Mouse (Mus musculus): ENCODE measurements around the gene Agbl4.

Gene Agbl4

GRCm38 (mm10) chr4:111666713-111667112 is 1269.3 kb downstream of the Agbl4 start:
- no peak for DNase-seq (ENCODE audit: low read depth, low spot score)

DNA sequence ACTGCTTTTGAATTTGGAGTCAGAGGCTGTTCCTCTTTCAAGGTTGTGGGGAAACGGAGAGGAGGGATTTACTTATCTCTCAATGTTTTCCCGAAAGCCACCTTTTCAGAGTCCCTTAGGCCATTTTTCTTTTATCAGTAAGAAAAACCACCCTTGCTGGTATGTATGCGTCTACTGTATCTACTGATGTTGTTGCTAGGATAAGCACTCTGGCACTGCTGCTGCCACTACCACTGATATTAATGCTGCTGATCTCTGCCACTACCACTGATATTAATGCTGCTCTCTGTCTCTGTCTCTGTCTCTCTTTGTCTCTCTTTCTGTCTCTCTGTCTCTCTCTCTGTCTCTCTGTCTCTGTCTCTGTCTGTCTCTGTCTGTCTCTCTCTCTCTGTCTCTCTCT is 1271.9 kb downstream of the Agbl4 start:
- no peak for DNase-seq (ENCODE audit: low read depth, low spot score)

GRCm38 (mm10) chr4:111670566-111671421 is 1273.3 kb downstream of the Agbl4 start:
- no peak for DNase-seq (ENCODE audit: low read depth, low spot score)

GRCm38 (mm10) chr4:111671440-111671839 is 1274.0 kb downstream of the Agbl4 start:
- no peak for DNase-seq (ENCODE audit: low read depth, low spot score)

DNA sequence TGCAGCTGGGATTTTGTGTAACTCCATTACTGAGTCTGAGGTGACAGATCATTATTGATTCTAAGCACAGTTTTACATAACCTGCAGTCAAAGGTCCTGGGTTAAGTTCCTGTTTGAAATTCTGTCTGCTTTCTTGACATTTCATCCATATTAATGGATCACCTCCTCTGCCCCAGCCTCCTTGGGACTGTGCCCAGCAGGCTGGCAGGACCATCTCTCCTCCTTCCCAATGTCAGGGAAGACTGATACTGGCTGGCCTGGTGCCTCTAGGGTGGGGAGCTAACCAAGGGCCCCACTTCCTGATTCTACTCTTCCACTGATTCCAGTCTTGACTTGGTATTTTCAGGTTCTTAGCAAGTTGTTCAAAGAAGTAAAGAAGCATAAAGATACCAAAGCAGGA is 1276.4 kb downstream of the Agbl4 start:
- DNase-seq (ENCODE audit: low read depth, low spot score) = no peak

GRCm38 (mm10) chr4:111681926-111682325 is 1284.5 kb downstream of the Agbl4 start:
- DNase-seq (ENCODE audit: low read depth, low spot score) = no peak

GRCm38 (mm10) chr4:111682793-111683192 is 1285.3 kb downstream of the Agbl4 start:
- no peak for DNase-seq (ENCODE audit: low read depth, low spot score)

DNA sequence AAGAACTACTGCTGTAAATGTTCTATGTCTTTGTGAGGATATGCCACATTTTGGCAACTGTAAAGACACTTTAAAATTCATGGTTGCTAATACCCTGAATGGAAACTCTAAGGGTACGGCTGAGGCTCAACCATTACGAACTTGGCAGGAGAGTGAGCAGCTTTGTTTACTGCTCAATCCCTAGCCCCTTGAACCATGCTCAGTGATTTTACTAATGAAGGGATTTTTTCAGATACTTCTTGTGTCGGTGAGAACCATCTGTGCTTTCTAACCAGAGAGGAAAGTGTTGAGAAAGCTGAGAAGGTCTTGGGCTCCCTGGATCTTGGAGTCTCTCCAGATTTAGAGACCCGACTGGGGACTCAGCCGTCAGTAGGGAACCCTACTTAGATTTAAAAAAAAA is 1286.4 kb downstream of the Agbl4 start:
- DNase-seq (ENCODE audit: low read depth, low spot score) = no peak

GRCm38 (mm10) chr4:111685951-111686350 is 1288.5 kb downstream of the Agbl4 start:
- DNase-seq (ENCODE audit: low read depth, low spot score) = no peak

DNA sequence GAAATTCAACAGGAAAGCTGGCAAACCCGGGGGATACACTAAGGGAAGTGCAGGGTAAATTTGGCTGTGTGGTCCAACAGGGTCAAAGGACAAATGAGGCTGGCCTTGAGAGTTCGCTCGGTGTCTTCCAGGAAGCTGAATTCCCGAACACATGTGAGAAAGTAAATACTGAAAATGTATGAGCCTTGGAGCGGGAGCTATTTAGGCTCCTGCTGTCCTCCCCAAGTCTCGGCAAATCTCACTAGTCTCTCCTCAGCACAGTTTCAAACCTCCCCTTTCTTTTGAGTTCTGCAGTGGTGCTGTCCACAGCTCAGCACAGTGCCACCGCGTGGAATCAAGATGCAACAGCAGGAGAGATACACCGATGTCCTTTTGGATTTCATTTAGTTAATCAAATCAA is 1289.5 kb downstream of the Agbl4 start:
- peak; percentile 16 for DNase-seq (ENCODE audit: low read depth, low spot score)

GRCm38 (mm10) chr4:111687613-111688012 is 1290.2 kb downstream of the Agbl4 start:
- peak; percentile 41 for DNase-seq (ENCODE audit: low read depth, low spot score)

GRCm38 (mm10) chr4:111691057-111691543 is 1293.6 kb downstream of the Agbl4 start:
- no peak for DNase-seq (ENCODE audit: low read depth, low spot score)

- no peak for DNase-seq (ENCODE audit: low read depth, low spot score)
These were observed 1303.9 kb downstream of the Agbl4 start for GRCm38 (mm10) chr4:111701381-111701780.

DNA sequence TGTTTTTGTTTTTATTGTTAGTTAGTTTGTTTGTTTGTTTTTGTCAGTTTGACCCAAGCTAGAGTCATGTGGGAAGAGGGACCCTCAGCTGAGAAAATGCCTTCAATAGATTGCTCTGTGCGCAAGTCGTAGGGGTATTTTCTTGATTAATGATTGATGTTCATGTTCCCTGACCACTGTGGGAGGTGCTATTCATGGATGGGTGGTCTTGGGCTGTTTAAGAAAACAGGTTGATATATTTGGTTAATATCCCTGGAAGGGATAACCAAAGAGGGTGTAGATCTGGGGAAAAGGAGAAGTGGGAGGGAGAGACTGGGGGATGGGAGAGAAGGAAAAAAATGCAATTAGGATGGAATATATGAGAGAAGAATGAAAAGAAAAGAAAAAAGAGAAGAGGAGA is 1306.7 kb downstream of the Agbl4 start:
- DNase-seq (ENCODE audit: low read depth, low spot score) = no peak

DNA sequence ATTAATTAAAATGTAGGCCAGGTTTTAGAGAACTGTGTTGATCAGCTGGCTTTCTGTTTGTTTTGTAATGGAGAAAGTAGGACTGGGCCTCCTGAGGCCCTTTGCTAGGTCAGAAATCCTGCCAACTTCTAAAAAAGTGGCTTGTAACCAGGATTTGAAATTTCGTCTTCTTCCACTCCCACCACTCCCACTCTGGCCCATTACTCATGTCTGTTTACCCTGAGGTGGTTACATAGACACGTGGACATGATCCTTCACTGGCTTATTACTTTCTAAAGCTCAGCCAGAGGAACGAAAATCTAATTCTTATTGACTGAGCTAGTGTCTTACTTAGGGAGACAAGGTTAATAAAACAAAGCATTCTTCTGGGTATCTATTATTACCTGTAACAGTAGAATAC is 1307.5 kb downstream of the Agbl4 start:
- no peak for DNase-seq (ENCODE audit: low read depth, low spot score)
